Mouse (Mus musculus) stomach, embryonic 16.5 days (tissue): ENCODE results near the gene Gramd1b. TPM values are rescaled to one million over a fixed set of nuclear protein-coding genes. Genes with fewer than 3 reads are reported as not detected.

Experiments used
- ATAC-seq: fragments of 200-750 bp; cut with Nextera tagmentation; 2 replicates; pipeline ENCODE4 v1.8.0; 2017; ENCODE audit warnings: moderate number of reproducible peaks, moderate TSS enrichment; ENCODE audit not compliant: insufficient read depth, low FRiP score
- H3K27ac ChIP-seq: fragments of 300-500 bp; sonication (generic); 2 replicates; pipeline ENCODE4 v1.5.1; 2014; ENCODE audit warnings: low read length
- H3K27me3 ChIP-seq: fragments of 300-500 bp; sonication (generic); 2 replicates; pipeline ENCODE4 v1.6.1; 2014; ENCODE audit warnings: low read length, control low read depth, mixed read lengths; ENCODE audit not compliant: control insufficient read depth, insufficient read depth
- H3K36me3 ChIP-seq: fragments of 300-500 bp; sonication (generic); 2 replicates; pipeline ENCODE4 v1.6.1; 2014; ENCODE audit warnings: low read length; ENCODE audit not compliant: control insufficient read depth, insufficient read depth
- H3K4me1 ChIP-seq: fragments of 300-500 bp; sonication (generic); 2 replicates; pipeline ENCODE4 v1.6.1; 2014; ENCODE audit warnings: low read length, control low read depth, mixed read lengths; ENCODE audit not compliant: control insufficient read depth, insufficient read depth
- H3K4me2 ChIP-seq: fragments of 300-500 bp; sonication (generic); 2 replicates; pipeline ENCODE4 v1.6.1; 2014; ENCODE audit warnings: low read depth, low read length, mixed read lengths
- H3K4me3 ChIP-seq: fragments of 300-500 bp; sonication (generic); replicated peaks from 2 replicates; pipeline ENCODE4 v1.5.1; 2014; ENCODE audit warnings: mild to moderate bottlenecking, low read length
- H3K9ac ChIP-seq: fragments of 300-500 bp; sonication (generic); 2 replicates; pipeline ENCODE4 v1.6.1; 2014; ENCODE audit warnings: low read length
- H3K9me3 ChIP-seq: fragments of 300-500 bp; sonication (generic); replicated peaks from 2 replicates; pipeline ENCODE4 v1.6.1; 2016; ENCODE audit warnings: low read length, control low read depth; ENCODE audit not compliant: control insufficient read depth
- WGBS: fragments of 180-500 bp; shearing (Covaris S2); extraction: QIAGEN DNeasy Blood & Tissue Kit; methylation state at CpG from one replicate; pipeline ENCODE4 v1.1.7; 2014; 5-methylcytosine and 5-hydroxymethylcytosine counted together
- polyA plus RNA-seq: library from polyadenylated mRNA; unstranded; fragments of >200 nt; fragmentation: Nextera tagmentation; extraction: Ambion mirVana; gene quantifications from 2 replicates; pipeline ENCODE4 v1.2.1, GENCODE M21; 2015

Gramd1b gene
- polyA plus RNA-seq: 4.4 and 4.9 TPM in 2 replicates

DNA sequence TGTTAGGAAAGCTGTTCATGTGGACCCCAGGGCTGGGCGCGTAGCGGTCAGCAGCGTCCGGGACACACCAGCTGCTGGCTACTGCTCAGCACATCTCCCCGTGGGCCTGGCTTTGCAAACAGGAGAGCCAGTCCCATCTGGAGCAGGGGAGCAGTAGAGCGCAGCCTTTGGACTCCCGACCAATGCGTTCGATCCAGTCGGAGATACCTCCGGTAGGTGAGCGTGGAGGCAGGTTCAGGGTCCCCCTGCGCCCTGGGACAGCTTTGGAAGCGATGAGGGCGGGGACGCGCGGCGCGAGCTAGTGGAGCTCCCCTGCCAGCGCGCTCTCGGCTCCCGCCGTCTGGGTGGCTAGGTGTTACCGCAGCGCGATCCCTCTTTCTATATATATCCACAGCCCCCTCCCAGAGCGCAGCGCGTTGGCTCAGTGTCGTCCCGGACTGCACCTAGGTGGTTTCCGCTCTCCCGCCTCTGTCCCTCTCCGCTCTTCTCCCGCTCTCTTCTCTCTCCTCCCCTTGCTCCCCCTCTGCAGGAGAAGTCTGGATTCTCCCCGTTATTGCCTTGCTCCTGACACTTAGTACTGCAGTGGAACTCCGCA, at the start of gene Gramd1b:
Gene Gramd1b, minus strand, starts transcription at position 357 of the 595 bp plus-strand sequence.
- Histone ChIP-seq H3K9ac (peak within 1 kb of the TSS; percentile 69), H3K4me2 (peak within 1 kb of the TSS; percentile 81), H3K4me3 (peak within 1 kb of the TSS; percentile 49), H3K27me3 (peaks cover 15% of the 10 kb centered on the region), H3K27ac (no peak within 1 kb of the TSS), H3K36me3 (no peaks in the 10 kb centered on the region), H3K4me1 (peaks cover 3% of the 10 kb centered on the region; the same call in 1 of the 2 replicates), H3K9me3 (no peaks in the 10 kb centered on the region)
- WGBS: 1% methylated on average over 40 of the region's 40 CpGs
- peak; percentile 58 for ATAC-seq

DNA sequence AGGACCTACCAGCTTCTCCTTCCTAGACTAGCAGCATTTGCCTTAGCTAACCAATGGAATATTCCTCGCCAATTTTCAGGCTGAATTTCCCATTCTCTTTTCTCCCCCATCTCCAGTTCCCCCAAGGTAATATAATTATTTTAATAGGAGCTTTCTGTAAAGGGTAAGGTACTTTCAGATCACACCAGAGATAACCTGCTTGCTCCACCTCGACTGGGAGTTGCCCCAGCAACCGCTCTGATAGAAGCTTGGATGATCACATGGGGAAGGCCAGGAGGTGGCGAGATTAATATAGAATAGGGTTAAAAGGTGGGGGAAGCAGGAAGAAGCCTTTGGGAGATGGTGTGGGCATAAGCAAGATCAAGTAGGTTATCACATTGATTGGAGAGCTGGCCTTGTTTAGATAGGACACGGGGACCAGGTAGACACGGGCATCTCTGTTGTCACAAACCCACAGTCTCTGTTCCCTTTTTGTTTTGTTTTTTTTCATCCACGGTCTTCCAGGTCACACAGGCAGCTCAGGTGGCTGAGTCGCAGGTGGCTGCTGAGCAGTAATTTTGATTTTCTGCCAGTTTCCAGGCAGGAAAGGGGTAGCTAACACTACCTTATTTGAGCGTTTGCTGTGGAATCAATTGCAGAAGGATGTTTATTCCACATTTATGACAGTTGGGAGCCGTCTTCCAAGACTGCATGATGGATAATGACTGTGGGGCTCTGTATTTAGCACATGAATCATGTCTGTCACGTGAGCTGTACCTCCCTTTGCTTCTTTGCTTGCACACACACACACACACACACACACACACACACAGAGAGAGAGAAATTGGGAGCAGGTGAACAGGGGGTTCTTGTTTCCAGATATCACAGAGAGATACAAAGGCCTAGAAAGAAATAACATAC, 47.8 kb upstream of the Gramd1b start:
- 47% methylated on average over 11 of the region's 11 CpGs for WGBS

DNA sequence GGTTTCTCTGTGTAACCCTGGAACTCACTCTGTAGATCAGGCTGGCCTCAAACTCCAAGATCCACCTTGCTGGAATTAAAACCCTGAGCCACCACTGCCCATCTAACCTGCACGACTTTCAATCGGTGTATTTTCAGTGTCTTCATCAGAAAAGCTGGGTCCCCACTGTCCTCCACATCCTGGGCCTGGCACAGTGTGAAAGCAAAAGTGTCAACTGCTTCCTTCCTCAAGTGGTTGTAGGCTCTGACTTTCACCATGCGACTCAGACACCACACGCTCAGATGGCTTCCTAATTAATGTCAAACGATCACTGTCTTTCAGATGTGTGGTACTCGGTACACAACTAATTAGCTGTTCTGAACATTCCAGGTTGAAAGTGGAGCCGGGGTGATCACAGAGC, 45.9 kb upstream of the Gramd1b start:
- Histone ChIP-seq H3K4me2 (no peak overlapping the region), H3K4me1 (peaks cover 11% of the 10 kb centered on the region), H3K4me3 (no peak overlapping the region), H3K9ac (no peak overlapping the region), H3K27ac (no peak overlapping the region), H3K9me3 (no peaks in the 10 kb centered on the region), H3K27me3 (no peaks in the 10 kb centered on the region), H3K36me3 (no peaks in the 10 kb centered on the region)
- 78% methylated on average over 7 of the region's 7 CpGs for WGBS
- ATAC-seq: no peak

More for the DNA sequence above, 47.8 kb upstream of the Gramd1b start:
- no peak for ATAC-seq
- Histone ChIP-seq H3K9me3 (no peaks in the 10 kb centered on the region), H3K4me2 (no peak overlapping the region), H3K9ac (no peak overlapping the region), H3K36me3 (no peaks in the 10 kb centered on the region), H3K4me3 (no peak overlapping the region), H3K27ac (no peak overlapping the region), H3K4me1 (peaks cover 11% of the 10 kb centered on the region), H3K27me3 (no peaks in the 10 kb centered on the region)

DNA sequence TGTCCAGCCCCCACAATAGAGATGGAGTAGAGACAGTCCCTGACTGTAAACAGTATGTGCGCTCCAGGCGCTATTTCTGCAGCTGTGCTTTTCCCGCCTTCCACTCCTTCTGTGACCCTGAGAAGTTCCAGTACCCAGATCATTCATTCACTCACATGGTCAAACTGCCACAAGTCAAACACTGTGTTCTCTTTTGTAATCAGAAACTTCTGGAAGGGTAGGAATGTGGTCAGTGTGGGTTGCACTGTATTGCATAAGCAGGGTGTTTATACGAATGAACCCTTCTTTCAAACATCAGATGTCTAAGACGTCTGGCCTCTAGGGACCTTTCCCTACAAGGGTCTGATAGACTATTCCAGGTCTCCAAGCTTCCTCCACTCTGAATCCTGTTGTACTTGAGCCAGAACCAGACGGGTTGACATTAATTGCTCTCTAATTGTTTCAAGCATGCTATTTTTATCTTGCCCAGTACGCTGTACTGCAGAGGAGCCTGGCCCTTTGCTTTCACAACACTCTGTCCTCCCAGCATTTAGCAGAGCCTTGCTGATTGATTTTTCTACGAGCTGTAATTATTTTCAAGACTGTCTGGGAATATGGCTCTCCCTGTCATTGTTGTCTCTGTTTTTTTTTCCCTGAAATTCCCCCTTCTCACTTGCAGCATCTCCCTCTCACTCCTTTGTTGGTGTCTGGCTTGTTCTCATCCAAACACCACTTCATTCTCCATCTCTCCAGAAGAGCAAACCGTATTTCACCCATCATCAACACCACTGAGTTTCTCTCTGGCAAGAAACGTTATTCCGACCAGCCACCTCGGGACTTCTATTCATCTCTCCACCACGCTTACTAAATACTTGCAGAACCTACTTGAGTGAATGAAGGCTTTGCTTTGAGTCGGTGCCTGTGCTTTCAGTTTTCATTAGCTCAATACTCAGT, 44.1 kb upstream of the Gramd1b start:
- Histone ChIP-seq H3K9me3 (no peaks in the 10 kb centered on the region), H3K9ac (no peak overlapping the region), H3K4me3 (no peak overlapping the region), H3K36me3 (no peaks in the 10 kb centered on the region), H3K27me3 (no peaks in the 10 kb centered on the region), H3K27ac (no peak overlapping the region), H3K4me2 (0 out of 2 replicates have a peak overlapping the region, but pooled peaks have one; percentile 1), H3K4me1 (peaks cover 11% of the 10 kb centered on the region)
- ATAC-seq: peak; percentile 75
- 37% methylated on average over 14 of the region's 14 CpGs for WGBS

DNA sequence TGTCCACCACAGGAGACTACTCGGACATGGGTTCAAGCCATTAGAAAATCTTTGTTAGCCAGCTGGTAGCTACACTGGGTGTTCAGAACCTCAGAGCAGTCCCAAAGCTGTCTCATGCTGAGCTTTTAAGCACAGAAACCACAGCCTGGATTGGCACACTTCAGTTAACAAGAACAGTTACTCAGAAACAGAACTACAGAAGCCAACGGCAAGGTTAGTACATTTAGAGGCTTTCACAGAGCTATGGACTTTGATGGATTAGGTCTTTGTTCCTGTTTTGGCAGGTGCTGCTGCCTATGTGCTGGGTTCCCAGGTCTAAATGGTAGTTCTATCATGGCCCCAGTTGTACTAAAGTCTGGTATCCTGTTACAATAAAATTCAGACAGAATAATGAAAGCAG, 40.1 kb upstream of the Gramd1b start:
- Histone ChIP-seq H3K36me3 (no peaks in the 10 kb centered on the region), H3K27me3 (no peaks in the 10 kb centered on the region), H3K9me3 (no peaks in the 10 kb centered on the region), H3K4me2 (no peak overlapping the region), H3K27ac (no peak overlapping the region), H3K9ac (no peak overlapping the region), H3K4me1 (peaks cover 11% of the 10 kb centered on the region), H3K4me3 (no peak overlapping the region)
- WGBS: 50% methylated on average over 2 of the region's 2 CpGs
- no peak for ATAC-seq

DNA sequence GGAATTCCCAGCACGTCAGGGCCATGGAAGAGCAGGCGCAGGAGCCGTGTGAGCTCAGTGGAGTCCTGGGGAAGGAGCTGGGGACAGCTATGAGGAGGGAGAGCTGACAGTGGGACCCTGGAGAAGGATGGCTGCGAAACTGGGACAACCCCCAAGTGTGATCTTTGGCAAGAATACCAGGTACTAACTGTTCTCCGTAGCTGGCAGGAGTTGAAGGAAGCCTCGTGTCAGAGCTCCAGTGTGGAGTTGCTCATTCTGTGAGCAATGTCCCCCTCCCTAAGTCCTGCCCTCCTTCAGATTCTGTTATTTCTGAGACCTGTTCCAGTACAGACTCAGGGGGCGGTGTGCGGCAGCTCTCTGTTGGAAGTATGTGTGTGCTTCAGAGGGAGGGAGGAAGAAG, 36.9 kb upstream of the Gramd1b start:
- Histone ChIP-seq H3K9me3 (no peaks in the 10 kb centered on the region), H3K27ac (no peak overlapping the region), H3K27me3 (no peaks in the 10 kb centered on the region), H3K4me3 (no peak overlapping the region), H3K36me3 (no peaks in the 10 kb centered on the region), H3K4me2 (no peak overlapping the region), H3K9ac (no peak overlapping the region), H3K4me1 (no peaks in the 10 kb centered on the region)
- WGBS: 62% methylated on average over 8 of the region's 8 CpGs
- ATAC-seq: no peak

DNA sequence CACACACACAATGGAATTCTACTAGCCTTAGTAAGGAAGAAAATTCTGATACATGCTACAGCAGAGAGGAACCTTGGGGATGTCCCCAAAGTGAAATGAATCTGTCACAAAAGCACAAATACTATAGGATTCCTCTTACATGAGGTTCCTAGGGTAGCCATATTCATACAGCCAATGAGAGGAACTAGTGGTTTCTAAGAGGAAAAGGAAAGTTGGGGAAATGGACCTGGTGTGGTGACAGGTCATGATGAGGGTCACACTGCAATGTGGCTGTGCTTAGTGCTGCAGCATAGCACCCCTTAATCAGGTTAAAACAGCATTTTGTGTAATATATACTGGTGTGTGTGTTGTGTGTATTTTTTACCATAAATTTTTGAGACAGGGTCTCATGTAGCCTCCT, 32.6 kb upstream of the Gramd1b start:
- ATAC-seq: no peak
- Histone ChIP-seq H3K4me1 (no peaks in the 10 kb centered on the region), H3K27me3 (no peaks in the 10 kb centered on the region), H3K9me3 (no peaks in the 10 kb centered on the region), H3K4me2 (no peak overlapping the region), H3K27ac (no peak overlapping the region), H3K36me3 (no peaks in the 10 kb centered on the region), H3K4me3 (no peak overlapping the region), H3K9ac (no peak overlapping the region)

DNA sequence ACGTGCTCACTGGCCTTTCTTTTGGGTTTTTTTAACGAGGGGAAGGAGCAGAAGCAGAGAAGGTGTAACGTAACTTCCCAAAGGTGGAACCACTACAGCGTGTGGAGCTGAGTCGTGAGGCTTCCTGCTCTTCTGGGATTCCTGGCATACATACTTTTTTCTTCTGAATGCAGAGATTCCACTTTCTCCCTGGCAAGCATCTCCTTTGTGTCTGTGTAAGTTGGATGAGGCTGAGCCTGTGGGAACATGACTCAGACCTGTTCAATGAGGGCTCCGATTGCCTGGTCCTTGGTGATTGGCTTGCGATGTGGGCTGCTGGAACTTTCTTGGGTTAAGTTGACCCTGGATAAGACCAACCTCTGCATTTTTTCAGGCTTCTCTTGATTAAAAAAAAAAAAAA, 28.5 kb upstream of the Gramd1b start:
- Histone ChIP-seq H3K9me3 (no peaks in the 10 kb centered on the region), H3K4me3 (no peak overlapping the region), H3K27ac (no peak overlapping the region), H3K4me1 (no peaks in the 10 kb centered on the region), H3K9ac (no peak overlapping the region), H3K27me3 (no peaks in the 10 kb centered on the region), H3K4me2 (no peak overlapping the region), H3K36me3 (no peaks in the 10 kb centered on the region)
- no peak for ATAC-seq
- WGBS: 84% methylated on average over 7 of the region's 7 CpGs
